Mouse (Mus musculus) adrenal gland, postnatal 36 days (tissue): ENCODE measurements around the gene Tchp. TPM values are rescaled to one million over a fixed set of nuclear protein-coding genes. Genes with fewer than 3 reads are reported as not detected.

ENCODE experiments used
- DNase-seq, 2 experiments: peaks; one replicate each; pipeline ENCODE4 v3.0.0; 2021; ENCODE audit warnings: mixed read lengths in 1 of 2
- total RNA-seq, 2 experiments: library from RNA; stranded (reverse); gene quantifications; 2 replicates each; pipeline ENCODE4 v1.2.3; 2021

Gene Tchp
- total RNA-seq, 2 experiments from 2014 or later = 7.6 to 8.9 TPM

- DNase-seq = no peak
These were observed 10.6 kb upstream of the Tchp start for GRCm38 (mm10) chr5:114696939-114697338.

GRCm38 (mm10) chr5:114698044-114698746 is 9.4 kb upstream of the Tchp start:
- peak in 1 of 2 experiments; percentile 41 for DNase-seq

- no peak for DNase-seq
These were observed 8.5 kb upstream of the Tchp start for GRCm38 (mm10) chr5:114699015-114699414.

- peak in 1 of 2 experiments; percentile 24 for DNase-seq
These were observed 4.9 kb upstream of the Tchp start for GRCm38 (mm10) chr5:114702403-114703392.

GRCm38 (mm10) chr5:114708491-114708890 is 931 bp downstream of the Tchp start:
- no peak for DNase-seq

GRCm38 (mm10) chr5:114709357-114709756 is 1.8 kb downstream of the Tchp start:
- DNase-seq = no peak

GRCm38 (mm10) chr5:114714551-114714950 is 7.0 kb downstream of the Tchp start:
- no peak for DNase-seq

- DNase-seq = no peak
These were observed 9.7 kb downstream of the Tchp start for GRCm38 (mm10) chr5:114717292-114717691.

GRCm38 (mm10) chr5:114717937-114718336 is 10.4 kb downstream of the Tchp start:
- no peak for DNase-seq

- no peak for DNase-seq
These were observed 10.9 kb downstream of the Tchp start for GRCm38 (mm10) chr5:114718483-114718882.

- DNase-seq = peak in 1 of 2 experiments; percentile 49
These were observed 11.7 kb downstream of the Tchp start for GRCm38 (mm10) chr5:114719003-114719927.

- DNase-seq = no peak
These were observed 12.3 kb downstream of the Tchp start for GRCm38 (mm10) chr5:114719928-114720270.

GRCm38 (mm10) chr5:114720784-114721183 is 13.2 kb downstream of the Tchp start:
- DNase-seq = no peak

- DNase-seq = no peak
These were observed 14.4 kb downstream of the Tchp start for GRCm38 (mm10) chr5:114721969-114722368.

GRCm38 (mm10) chr5:114722846-114723245 is 15.3 kb downstream of the Tchp start:
- DNase-seq = peak in 1 of 2 experiments; percentile 30

GRCm38 (mm10) chr5:114728160-114728559 is 20.6 kb downstream of the Tchp start:
- peak; percentile 46 to 66 for DNase-seq

GRCm38 (mm10) chr5:114730129-114730528 is 22.6 kb downstream of the Tchp start:
- DNase-seq = no peak

- no peak for DNase-seq
These were observed 23.9 kb downstream of the Tchp start for GRCm38 (mm10) chr5:114731498-114731897.

GRCm38 (mm10) chr5:114731969-114732368 is 24.4 kb downstream of the Tchp start:
- no peak for DNase-seq

- DNase-seq = peak; percentile 78 to 81
These were observed 26.0 kb downstream of the Tchp start for GRCm38 (mm10) chr5:114733606-114734005.

GRCm38 (mm10) chr5:114737090-114737887 is 29.7 kb downstream of the Tchp start:
- peak in 1 of 2 experiments; percentile 35 for DNase-seq
